Mouse (Mus musculus) adrenal gland (tissue): Measurements from ENCODE around the gene Rhbdf2.
"Not testable (repeated sequence)": the region's sequence is repeated elsewhere in the genome, so short reads cannot be mapped to it uniquely, and the experiment has no call there.

Experiments used
- intact Hi-C: fragments of 180-260 bp; cut with DNase I; formaldehyde crosslinking; loops from one replicate; pipeline ENCODE4 v1.15.1; 2025

Gene Rhbdf2

DNA sequence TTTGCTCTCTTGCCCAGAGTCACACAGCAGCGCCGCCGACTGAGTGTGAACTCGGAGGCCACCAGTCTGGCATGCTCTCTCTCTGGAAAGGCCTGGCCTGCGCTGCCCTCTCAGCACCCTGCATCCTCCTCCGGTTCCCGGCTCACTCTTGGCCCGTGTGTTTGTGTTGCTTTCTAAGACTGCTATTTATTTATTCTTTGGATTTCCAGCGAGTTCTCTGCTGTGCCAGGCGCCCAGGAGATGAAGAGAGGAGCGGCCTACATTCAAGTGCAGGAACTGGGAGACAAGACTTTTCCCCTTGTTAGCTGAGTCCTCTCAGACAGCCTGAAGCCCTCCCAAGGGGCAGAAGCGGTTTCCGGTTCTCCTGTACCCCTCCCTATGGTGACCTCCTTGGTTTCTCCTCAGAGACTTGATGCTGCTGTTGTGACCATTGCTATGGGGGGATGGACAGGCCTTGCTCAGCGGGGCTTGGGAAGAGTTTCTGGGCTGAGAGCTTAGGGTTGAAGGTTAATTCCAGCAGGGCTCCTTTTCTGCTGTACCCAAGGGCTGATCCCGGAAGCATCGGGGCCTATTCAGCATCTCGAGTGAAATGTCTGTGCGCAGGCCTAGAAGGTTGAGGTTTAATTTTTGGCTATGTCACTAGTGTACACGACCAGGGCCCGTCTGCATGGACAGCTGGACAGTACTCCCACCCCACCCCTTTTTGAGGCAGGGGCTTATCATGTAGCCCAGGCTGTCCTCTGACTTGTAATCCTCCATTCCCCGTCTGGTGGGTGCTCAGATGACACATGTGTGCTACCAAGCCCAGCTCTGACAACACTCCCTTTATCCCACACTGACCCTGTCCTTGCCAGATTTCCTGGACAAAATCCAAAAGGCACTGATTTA lies 17.6 kb upstream of the Rhbdf2 start:
- intact Hi-C loops: no loop called here

DNA sequence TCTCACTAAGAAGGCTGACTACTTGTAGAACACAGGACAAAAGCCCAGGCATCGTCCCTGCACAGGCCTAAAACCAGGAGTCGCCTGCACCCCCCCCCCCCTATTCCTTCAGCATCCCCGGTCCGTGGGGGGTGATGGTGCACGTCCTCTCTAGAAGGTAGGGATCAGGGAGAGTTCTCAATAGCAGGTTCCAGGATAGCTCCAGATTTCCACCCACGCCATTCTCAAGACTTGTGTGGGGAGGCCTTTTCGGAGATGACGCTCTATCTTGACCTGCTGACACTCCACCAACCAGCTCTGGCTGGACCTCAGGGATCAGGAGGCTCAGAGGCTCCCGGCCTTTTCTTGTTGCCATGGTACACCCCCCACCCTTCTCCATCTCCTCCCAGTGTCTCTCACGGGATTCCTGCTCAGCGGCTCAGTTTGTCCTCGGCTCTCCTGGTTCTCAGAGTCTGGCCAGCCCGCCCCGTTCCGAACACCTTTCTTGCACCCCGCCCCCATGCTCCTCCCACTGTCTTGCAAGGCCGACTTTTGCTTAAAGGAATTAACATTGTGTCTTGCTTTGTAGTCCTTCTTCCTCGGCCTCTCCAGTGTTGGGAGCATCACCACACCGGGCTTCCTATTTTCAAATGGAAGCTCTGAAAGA lies 16.9 kb upstream of the Rhbdf2 start:
- intact Hi-C loops: loop anchor here (1.0 kb wide), 2 partner anchors 28 to 165 kb away; no protein-coding TSS in a partner anchor

DNA sequence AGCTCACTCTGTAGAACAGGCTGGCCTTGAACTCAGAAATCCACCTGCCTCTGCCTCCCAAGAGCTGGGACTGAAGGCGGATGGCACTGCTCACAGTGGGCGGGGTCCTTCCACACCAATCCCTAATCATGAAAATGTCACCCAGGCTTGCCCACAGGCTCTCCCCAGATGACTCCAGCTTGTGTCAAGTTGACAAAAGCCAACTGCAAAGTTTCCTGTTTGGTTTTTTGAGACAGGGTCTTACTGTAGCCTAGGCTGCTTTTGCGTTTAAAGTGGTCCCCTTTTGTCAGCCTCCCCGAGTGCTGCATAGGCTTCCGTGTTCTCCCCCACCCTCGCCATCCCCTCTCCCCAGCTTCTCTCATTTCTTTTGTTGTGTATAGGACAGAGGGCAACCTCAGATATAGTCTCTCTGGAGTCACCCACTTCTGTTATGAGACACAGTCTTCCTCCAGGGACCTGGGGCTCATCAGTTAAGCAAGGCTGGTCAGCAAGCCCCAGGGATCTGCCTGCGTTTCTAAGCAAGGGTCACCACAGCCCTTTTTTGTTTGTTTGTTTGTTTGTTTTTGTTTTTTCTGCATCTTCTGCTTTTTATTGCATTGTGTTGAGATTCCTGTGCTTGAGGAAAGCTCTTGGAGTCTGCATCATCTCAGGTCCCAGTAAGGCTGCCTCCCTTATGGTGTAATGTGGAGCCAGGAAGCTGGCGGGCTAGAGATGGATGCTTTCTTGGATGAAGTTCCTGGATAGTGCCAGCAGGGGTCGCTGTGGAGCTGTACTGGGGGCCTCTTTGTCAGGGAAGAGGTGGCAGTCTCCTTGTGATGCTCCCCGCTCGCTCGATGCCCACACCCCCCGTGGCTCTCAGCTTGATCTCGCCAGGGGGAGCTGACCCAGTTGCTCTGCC lies 16.1 kb upstream of the Rhbdf2 start:
- intact Hi-C loops: loop anchor here (1.0 kb wide), 2 partner anchors 28 to 165 kb away; no protein-coding TSS in a partner anchor

GRCm38 (mm10) chr11:116641731-116642130 lies 14.9 kb upstream of the Rhbdf2 start:
- intact Hi-C loops: no loop called here

- intact Hi-C loops: no loop called here
These were observed 14.3 kb upstream of the Rhbdf2 start for GRCm38 (mm10) chr11:116641168-116641567.

DNA sequence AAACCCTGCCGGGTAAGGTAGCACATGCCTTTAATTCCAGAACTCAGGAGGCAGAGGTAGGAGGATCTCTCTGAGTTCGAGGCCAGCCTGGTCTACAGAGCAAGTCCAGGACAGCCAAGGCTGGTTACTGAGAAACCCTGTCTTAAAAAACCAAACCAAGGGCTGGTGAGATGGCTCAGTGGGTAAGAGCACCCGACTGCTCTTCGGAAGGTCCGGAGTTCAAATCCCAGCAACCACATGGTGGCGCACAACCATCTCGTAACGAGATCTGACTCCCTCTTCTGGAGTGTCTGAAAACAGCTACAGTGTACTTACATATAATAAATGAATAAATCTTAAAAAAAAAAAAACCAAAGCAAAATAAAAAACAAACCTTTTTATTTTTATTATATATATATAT lies 9.8 kb upstream of the Rhbdf2 start:
- intact Hi-C loops: not testable (repeated sequence)

DNA sequence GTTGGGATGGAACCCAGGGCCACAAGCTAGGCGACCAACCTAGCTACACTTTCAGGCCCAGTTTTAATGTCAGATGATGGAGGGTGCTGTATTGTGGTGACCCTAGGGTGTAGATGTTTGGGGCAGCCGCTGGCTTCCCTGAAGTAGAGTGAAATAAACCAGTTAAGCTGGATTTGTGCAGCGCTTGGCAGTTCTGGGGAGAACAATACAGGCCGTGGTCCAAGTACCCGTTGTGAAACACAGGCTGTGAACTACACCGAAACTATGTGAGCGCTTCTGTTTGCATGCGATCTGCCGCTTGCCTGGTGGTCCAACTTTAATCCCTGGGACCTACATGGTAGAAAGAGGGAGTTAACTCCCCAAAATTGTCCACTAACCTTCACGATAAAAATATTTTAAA lies 6.1 kb upstream of the Rhbdf2 start:
- intact Hi-C loops: no loop called here

DNA sequence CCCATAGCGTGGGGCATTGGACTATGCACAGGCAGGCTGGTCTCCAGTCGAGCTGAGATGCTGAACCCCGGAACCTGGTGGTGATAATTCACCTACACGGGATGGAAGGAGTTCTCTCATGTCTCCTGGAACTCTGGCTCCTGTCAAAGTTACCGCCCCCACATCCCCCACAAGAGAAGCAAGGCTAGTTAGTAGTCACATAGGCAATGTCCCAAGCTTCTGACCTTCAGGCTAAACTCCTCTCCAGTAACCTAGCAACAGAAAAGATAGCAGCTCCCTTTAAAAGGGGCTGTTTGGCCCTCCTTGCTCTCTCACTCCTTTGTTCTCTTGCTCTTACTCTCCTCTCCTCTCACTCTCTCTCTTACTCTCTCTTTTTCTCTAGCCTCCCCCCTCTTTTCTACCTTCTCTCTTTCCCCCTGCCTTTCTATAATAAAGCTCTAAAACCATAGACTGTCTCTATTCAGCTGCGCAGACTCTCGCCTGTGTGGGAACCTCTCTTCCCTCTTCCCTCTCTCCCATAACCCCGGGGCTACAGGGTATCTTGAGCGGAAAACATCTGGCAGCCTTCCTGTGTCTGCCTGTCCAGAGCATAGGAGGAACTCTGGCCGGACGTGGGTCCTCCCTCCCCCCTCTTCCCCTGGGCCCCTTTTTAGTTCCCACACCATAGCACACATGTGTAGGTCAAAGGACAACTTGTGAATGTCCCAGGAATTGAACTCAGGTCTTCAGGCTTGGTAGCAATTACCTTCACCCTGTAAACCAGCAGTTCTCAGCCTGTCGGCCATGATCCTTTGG lies 3.5 kb upstream of the Rhbdf2 start:
- intact Hi-C loops: no loop called here

DNA sequence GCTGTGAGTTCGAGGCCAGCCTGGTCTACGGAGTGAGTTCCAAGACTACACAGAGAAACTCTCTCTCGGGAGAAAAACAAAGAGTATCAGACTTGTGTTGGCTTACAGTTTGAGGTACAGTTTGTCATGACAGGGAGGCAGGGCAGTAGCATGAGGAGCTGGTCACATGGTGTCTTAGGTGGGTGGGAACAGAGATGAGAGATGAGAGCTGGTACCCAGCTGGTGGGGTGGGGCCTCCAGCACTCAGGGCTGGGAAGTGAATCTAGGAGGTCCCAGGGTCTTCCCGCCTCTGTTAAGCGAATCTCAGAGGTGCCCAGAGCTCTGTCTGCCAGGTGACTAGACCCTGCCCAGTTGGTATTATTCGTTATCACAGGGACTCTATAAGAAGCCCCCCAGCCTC lies 2.7 kb upstream of the Rhbdf2 start:
- intact Hi-C loops: loop anchor here (2.0 kb wide), 2 partner anchors 43 to 75 kb away; partner anchors contain the start of gene Aanat

GRCm38 (mm10) chr11:116628712-116629111 lies 1.9 kb upstream of the Rhbdf2 start:
- intact Hi-C loops: loop anchor here (2.0 kb wide), 2 partner anchors 42 to 74 kb away; partner anchors contain the start of gene Aanat

GRCm38 (mm10) chr11:116627072-116628020 lies 527 bp upstream of the Rhbdf2 start:
- intact Hi-C loops: loop anchor here (2.0 kb wide), 2 partner anchors 41 to 73 kb away; partner anchors contain the start of gene Aanat

DNA sequence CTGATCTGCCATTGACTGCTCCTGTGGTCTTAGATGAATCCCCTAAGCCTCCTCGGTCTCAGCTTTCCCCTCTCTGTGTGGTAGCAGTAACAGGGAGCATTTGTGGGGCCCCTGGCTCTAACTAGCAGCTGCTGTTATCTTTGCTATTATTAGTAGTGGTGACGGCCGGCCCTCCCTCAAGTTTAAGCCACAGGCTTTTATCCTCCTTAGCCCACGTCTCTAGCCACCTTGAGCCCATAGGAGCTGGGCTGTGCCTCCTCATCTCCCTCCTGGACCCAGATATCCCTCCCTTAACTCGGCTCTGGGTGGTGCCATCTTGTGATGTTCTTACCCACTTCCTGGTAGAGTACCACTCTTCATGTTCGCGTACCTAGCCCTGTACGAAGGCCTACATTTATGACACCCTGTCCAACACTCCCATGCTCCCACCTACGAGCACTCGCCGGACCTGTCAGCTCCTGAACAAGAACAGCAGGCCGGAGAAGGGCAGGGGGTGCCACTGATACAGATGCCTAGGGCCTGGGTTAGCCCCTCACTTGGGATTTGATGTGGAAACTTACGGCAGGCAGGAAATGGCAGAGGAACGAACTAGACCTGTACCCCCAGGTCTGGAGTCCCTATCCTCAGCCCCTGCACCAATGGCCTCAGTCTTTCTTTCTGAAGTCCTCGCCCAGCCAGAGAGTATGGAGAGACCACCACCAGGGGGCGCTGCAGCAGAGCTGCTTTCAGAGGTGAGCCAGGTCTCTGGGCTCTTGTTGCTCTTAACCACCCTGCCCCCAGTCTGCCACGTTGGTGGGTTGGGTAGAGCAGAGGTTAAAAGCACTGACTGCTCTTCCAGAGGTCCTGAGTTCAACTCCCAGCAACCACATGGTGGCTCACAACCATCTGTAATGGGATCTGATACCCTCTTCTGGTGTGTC lies 1.5 kb downstream of the Rhbdf2 start:
- intact Hi-C loops: no loop called here

DNA sequence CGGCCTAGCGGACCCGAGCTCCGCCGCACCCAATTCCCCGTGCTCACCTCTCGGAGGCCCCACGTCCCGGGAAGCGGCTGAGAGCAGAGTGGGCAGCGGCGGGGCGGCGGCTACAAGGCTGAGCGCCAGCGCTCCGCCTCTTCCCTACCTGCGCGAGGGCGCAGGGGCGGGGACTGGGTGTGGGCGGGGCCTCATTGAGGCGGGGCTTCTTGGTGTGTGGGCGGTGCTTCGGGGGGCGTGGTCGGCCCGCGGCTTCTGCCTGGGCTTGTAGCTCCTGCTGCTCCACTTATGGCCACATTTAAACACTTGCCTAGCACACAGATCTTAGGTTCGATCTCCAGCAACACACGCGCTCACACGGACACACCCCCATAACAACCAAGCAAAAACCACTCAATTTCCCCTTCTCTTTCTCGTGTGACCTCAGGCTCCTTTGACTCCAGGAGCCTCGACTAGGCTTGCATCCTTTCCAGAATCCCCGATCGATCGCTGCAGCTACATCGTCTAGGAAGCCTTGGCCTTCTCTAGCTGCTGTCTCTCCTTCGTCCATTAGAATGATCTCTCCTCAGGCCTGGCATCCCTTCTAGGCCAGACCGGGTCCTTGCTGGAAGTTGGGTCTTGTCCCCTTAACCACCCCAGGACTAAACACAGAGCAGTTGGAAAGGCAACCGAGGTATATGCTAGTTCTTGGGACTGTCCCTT lies 2.5 kb downstream of the Rhbdf2 start:
- intact Hi-C loops: no loop called here

DNA sequence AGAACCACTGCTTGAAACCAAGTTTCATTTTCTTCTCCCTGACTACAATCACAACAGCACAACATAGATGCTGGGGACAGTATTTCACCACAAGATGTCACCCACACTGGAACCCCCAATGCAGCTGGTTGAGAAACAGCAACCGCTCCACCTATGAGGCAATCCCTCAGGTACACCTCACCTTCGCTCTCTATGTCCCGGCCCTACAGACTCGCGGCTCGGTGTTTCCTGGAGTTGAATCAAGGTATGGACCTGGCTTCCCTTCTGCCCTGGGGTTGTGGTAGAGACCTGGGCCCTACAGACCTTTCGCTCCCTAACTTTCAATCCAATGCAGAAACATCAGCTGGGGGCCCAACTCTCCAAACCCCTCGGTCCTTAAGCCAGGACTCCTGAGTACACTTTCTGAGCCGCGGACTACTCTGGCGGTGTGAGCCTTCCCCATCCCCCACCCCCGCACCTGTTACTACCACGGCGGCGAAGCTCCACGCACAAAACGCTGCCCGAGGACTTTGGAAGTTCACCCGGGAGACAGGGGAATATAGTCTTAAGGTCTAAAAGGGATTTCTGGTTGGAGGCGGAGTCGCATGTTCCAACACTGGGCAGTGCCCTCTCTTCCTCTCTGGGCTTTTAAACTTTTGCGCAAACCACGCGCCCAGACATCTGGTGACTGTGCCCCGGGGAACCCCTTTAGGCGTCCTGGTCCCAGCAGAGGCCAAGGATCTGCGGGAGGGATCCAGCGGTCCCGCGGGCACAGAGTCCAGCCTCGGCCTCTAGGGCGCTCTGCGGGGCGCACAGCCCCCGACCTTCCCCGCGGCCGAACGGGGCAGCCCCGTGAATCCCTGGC lies 3.3 kb downstream of the Rhbdf2 start:
- intact Hi-C loops: no loop called here

GRCm38 (mm10) chr11:116621258-116621704 lies 5.5 kb downstream of the Rhbdf2 start:
- intact Hi-C loops: no loop called here

DNA sequence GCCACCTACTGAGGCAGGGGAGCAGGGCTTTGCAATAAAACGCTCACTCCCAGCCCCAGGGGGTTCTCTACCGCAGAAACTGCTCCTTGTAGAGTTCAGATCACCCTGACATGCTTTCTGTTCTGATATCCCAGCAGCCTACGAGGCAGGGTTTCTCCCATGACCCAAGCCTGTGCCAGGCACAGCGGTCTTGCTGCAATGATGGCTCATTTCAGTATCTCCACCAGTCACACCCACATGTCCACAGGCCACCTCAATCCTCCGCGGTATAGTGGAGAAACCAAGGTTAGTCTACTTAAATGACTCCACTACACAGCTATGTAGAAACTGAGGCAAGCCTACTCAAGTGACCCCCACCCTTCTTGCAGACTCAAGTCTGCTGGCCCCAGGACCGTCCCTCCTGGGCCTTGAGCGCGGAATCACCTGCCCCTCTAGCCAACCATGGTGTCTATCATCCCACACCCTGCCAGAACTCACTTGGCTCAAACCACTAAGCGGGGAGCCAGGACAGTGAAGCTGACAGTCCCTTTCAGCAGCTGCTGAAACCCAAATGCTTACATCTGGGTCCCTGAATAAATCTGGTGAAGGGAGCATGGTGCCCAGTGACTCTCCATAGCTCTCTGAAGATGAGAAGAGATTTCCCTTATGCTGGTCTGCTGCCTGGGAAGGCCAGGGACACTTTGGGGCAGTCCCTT lies 6.1 kb downstream of the Rhbdf2 start:
- intact Hi-C loops: no loop called here
